Mouse (Mus musculus) hindbrain, embryonic 16.5 days (tissue): Measurements from ENCODE around the gene Spata5. TPM values are rescaled to one million over a fixed set of nuclear protein-coding genes. Genes with fewer than 3 reads are reported as not detected.

Experiments
- ATAC-seq: fragments of 200-750 bp; cut with Nextera tagmentation; 2 replicates; pipeline ENCODE4 v1.8.0; 2017; ENCODE audit warnings: moderate TSS enrichment, moderate library complexity
- H3K27ac ChIP-seq: fragments of 300-500 bp; sonication (generic); 2 replicates; pipeline ENCODE4 v1.5.1; 2014; ENCODE audit warnings: low read depth, mild to moderate bottlenecking, control low read depth, low read length, moderate library complexity
- H3K27me3 ChIP-seq: fragments of 300-500 bp; sonication (generic); replicated peaks from 2 replicates; pipeline ENCODE4 v1.6.1; 2014; ENCODE audit warnings: low read length; ENCODE audit not compliant: control insufficient read depth, insufficient read depth
- H3K36me3 ChIP-seq: fragments of 300-500 bp; sonication (generic); 2 replicates; pipeline ENCODE4 v1.6.1; 2014; ENCODE audit warnings: mild to moderate bottlenecking, low read length, moderate library complexity, mixed read lengths; ENCODE audit not compliant: control insufficient read depth, insufficient read depth
- H3K4me1 ChIP-seq: fragments of 300-500 bp; sonication (generic); 2 replicates; pipeline ENCODE4 v1.6.1; 2014; ENCODE audit warnings: low read depth, low read length; ENCODE audit not compliant: control insufficient read depth, insufficient read depth
- H3K4me2 ChIP-seq: fragments of 300-500 bp; sonication (generic); 2 replicates; pipeline ENCODE4 v1.6.1; 2014; ENCODE audit warnings: mild to moderate bottlenecking, low read length, control low read depth, moderate library complexity
- H3K4me3 ChIP-seq: fragments of 300-500 bp; sonication (generic); 2 replicates; pipeline ENCODE4 v1.5.1; 2014; ENCODE audit warnings: mild to moderate bottlenecking, low read length, control low read depth, moderate library complexity
- H3K9ac ChIP-seq: fragments of 300-500 bp; sonication (generic); 2 replicates; pipeline ENCODE4 v1.6.1; 2014; ENCODE audit warnings: low read depth, mild to moderate bottlenecking, control low read depth, low read length, moderate library complexity
- H3K9me3 ChIP-seq: fragments of 300-500 bp; sonication (generic); 2 replicates; pipeline ENCODE4 v1.6.1; 2014; ENCODE audit warnings: mild to moderate bottlenecking, low read length, moderate library complexity; ENCODE audit not compliant: control insufficient read depth
- WGBS: fragments of 180-500 bp; shearing (Covaris S2); extraction: QIAGEN DNeasy Blood & Tissue Kit; methylation state at CpG from one replicate; pipeline ENCODE4 v1.1.7; 2014; 5-methylcytosine and 5-hydroxymethylcytosine counted together
- polyA plus RNA-seq: library from polyadenylated mRNA; unstranded; fragments of >200 nt; fragmentation: Nextera tagmentation; extraction: Ambion mirVana; gene quantifications from 2 replicates; pipeline ENCODE4 v1.2.1, GENCODE M21; 2015

Gene Spata5
- polyA plus RNA-seq, 1 experiment from 2014 or later = 27.5 TPM

DNA sequence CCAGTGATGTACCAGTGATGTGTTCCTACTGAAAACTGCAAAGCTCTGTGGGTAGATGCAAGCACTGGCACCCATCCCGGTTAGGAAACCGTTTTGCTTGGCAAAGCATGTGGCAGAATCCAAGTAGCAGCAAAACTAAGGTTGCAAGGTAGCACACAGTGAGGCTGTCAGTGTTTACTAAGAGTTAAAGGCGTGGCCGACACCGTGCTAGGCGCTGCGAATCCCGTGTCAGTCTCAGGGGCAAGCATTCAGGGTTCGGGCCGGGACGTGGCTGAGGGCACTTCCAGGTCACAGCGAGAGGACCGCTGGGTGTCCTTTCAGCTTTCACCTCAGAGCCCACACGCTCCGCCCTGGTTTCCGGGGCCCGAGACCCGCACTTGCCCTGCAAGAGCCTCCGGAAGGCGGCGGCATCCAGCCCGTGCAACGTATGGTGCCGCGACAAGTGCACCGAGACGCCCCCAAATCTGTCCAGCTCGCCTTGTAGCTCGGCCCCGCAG, 687 bp upstream of the Spata5 start:
- ATAC-seq = no peak
- H3K4me3 ChIP-seq = peak overlapping the region; percentile 97
- WGBS = 0% methylated on average over 21 of the region's 30 CpGs
- no peaks in the 10 kb centered on the region for H3K9me3 ChIP-seq
- H3K9ac ChIP-seq = peak overlapping the region; percentile 75
- H3K27ac ChIP-seq = peak overlapping the region; percentile 88
- H3K36me3 ChIP-seq = no peaks in the 10 kb centered on the region
- H3K4me1 ChIP-seq = peaks cover 13% of the 10 kb centered on the region
- H3K4me2 ChIP-seq = peak overlapping the region; percentile 65
- H3K27me3 ChIP-seq = no peaks in the 10 kb centered on the region

DNA sequence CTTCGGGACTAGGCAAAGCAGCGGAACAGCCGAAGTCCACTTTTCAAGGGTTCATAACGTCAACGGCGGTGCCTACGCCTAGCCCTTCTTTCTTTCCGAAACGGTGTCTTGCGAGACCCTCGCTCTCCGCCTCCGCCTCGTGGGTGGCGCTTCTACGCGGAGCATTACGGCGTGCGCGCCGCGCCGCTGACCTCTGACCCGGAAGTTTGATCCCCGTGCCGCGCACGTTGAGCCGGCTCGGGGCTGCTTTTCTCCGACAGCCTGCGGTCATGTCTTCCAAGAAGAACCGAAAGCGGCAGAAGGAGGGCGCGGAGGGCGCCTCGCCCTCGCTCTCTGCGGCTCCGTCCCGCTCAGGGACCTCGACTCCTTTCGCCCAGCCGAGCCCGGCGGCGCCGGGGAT, 376 bp downstream of the Spata5 start, which contains the start of gene Nudt6:
Gene Nudt6, minus strand, starts transcription at position 140 of the 400 bp plus-strand sequence.
- Histone ChIP-seq H3K9me3 (no peaks in the 10 kb centered on the region), H3K4me1 (peaks cover 13% of the 10 kb centered on the region), H3K27me3 (no peaks in the 10 kb centered on the region), H3K27ac (peak within 1 kb of the TSS; percentile 88), H3K36me3 (no peaks in the 10 kb centered on the region), H3K9ac (peak within 1 kb of the TSS; percentile 79), H3K4me2 (peak within 1 kb of the TSS; percentile 97), H3K4me3 (peak within 1 kb of the TSS; percentile 97)
- under 1% methylated on average over 50 of the region's 50 CpGs for WGBS
- ATAC-seq = peak; percentile 86

DNA sequence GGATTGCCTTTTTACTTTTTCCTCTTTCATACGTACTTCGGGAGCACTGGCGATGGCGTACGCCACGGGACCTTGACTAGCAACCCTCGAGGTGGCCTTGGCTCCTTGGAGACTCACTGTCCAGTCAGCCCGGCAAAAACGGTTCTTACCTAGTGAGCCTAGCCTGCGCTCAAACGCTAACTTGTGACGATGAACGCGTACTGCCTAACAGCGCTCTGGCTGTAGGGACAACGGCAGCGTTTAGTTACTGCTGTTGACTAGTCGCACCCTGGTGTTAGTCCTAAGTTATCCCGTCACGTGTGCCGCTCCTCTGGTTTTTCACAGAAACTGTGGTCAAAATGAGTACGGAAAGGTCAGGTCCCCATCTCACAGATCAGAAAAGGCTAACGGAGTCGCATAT, 945 bp downstream of the Spata5 start:
- ATAC-seq = no peak
- H3K27me3 ChIP-seq = no peaks in the 10 kb centered on the region
- WGBS = under 1% methylated on average over 24 of the region's 24 CpGs

DNA sequence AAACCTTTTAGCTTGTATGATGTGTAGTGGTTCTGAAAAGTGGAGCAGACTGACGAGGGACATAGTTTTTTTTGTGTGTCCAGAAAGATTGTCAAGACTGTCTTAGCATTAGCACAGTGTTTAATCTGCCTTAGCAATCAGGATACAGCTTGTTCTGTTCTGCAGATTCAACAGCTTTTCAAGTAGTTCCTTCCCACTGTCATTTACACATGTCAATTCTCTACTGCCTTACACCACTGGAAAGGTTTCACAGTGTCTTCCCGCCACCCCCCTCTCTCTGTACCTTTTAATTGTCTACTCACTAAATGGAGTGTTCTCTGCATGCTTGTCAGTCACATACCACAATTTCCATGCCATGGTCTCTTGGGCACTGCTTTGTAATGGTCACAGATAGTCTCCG, 1.5 kb downstream of the Spata5 start:
- Histone ChIP-seq H3K4me2 (peak overlapping the region; percentile 97), H3K4me3 (peak overlapping the region; percentile 97), H3K4me1 (peaks cover 13% of the 10 kb centered on the region), H3K9me3 (no peaks in the 10 kb centered on the region), H3K27me3 (no peaks in the 10 kb centered on the region), H3K36me3 (peaks cover 3% of the 10 kb centered on the region; the same call in 1 of the 2 replicates), H3K9ac (peak overlapping the region; percentile 79), H3K27ac (no peak overlapping the region)
- 6% methylated on average over 3 of the region's 3 CpGs for WGBS
- no peak for ATAC-seq

More for the DNA sequence above, 945 bp downstream of the Spata5 start:
- Histone ChIP-seq H3K27ac (peak overlapping the region; percentile 82), H3K9ac (peak overlapping the region; percentile 79), H3K36me3 (no peaks in the 10 kb centered on the region), H3K4me2 (peak overlapping the region; percentile 97), H3K9me3 (no peaks in the 10 kb centered on the region), H3K4me1 (peaks cover 13% of the 10 kb centered on the region), H3K4me3 (peak overlapping the region; percentile 97)

DNA sequence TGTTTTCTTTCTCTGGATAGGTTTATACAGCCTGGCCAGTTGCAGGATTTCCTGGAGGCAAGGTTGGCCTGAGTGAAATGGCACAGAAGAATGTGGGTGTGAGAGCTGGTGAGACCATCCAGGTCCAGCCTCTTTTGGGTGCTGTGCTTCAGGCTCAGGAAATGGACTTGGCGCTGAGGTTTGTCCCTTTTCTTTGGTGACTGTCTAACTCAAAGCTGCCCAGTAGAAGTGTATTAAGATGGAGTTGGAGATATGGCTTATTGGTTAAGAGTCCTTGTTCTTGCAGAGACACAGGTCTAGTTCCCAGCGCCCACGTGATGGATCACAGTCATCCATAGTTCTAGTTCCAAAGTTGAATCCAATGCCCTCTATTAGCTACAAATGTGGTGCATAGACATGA, 6.4 kb downstream of the Spata5 start:
- Histone ChIP-seq H3K4me1 (peaks cover 4% of the 10 kb centered on the region), H3K36me3 (peaks cover 13% of the 10 kb centered on the region), H3K9me3 (no peaks in the 10 kb centered on the region), H3K9ac (no peak overlapping the region), H3K4me3 (no peak overlapping the region), H3K27ac (no peak overlapping the region), H3K4me2 (no peak overlapping the region), H3K27me3 (no peaks in the 10 kb centered on the region)
- 93% methylated on average over 3 of the region's 3 CpGs for WGBS
- ATAC-seq = no peak

DNA sequence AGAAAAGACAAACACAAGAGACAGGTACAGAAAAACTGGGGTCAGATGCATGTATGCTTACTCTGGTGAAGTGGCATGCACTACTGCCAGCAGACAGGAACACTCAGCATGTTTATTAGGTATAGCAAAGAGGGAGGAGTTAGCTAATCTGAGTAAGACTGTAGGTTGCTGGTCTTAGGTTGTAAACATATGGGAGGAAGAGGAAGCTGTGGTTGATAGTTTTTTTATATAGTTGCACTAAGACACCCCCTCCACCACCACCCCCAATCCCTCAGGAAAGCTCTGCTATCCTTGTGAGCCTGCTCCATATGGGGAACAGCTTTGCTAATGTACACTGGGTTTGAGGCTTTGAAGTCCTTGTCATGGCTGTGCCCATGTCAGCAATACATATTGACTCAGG, 10.7 kb downstream of the Spata5 start:
- Histone ChIP-seq H3K9ac (no peak overlapping the region), H3K27ac (no peak overlapping the region), H3K4me3 (no peak overlapping the region), H3K4me1 (no peaks in the 10 kb centered on the region), H3K9me3 (no peaks in the 10 kb centered on the region), H3K27me3 (no peaks in the 10 kb centered on the region), H3K4me2 (no peak overlapping the region), H3K36me3 (peaks cover 13% of the 10 kb centered on the region)
- ATAC-seq = no peak

DNA sequence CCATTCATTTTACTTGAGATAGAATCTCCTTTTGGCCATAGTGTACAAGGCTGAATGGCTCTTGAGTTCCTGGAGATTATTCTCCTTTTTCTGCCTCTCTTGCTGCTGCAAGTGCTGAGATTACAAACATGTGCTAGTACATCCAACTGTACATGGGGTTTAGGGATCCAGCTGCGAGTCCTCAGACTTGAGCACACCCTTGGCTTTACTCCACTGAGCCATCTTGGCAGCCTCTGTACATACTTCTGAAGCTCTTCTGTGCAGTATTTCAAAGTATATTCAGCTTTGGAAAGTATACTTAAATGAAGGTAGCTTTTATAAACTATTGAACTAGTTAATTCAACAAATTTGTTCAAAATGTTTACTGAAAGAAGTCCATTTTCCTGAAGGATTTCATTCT, 20.1 kb downstream of the Spata5 start:
- Histone ChIP-seq H3K27me3 (no peaks in the 10 kb centered on the region), H3K9ac (no peak overlapping the region), H3K4me1 (no peaks in the 10 kb centered on the region), H3K9me3 (no peaks in the 10 kb centered on the region), H3K4me3 (no peak overlapping the region), H3K27ac (no peak overlapping the region), H3K4me2 (no peak overlapping the region), H3K36me3 (peaks cover 6% of the 10 kb centered on the region)
- whole genome bisulfite sequencing = 89% methylated on average over 1 of the region's 1 CpGs
- no peak for ATAC-seq

DNA sequence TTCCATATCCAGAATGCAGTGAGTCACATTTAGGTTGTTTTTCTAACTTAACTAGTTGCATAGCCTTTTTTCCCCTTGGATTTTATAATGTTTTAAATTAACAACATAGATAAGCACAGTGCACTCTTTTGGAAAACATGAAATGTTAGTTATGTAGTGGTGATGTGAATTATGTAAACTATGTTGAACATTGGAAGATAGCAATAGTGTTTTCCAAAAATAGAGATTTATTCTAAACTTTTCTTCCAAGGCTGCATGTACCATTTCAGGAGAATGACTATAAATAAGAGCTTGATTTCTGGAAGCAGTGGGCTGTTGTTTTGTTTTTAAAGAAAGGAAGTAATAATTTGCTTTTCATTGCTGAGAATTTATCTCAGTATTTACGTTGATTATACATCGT, 23.7 kb downstream of the Spata5 start:
- Histone ChIP-seq H3K27me3 (no peaks in the 10 kb centered on the region), H3K4me3 (no peak overlapping the region), H3K36me3 (peaks cover 6% of the 10 kb centered on the region; the same call in 1 of the 2 replicates), H3K9ac (no peak overlapping the region), H3K27ac (no peak overlapping the region), H3K4me1 (no peaks in the 10 kb centered on the region), H3K9me3 (no peaks in the 10 kb centered on the region), H3K4me2 (no peak overlapping the region)
- ATAC-seq = no peak
- WGBS = 91% methylated on average over 2 of the region's 2 CpGs

DNA sequence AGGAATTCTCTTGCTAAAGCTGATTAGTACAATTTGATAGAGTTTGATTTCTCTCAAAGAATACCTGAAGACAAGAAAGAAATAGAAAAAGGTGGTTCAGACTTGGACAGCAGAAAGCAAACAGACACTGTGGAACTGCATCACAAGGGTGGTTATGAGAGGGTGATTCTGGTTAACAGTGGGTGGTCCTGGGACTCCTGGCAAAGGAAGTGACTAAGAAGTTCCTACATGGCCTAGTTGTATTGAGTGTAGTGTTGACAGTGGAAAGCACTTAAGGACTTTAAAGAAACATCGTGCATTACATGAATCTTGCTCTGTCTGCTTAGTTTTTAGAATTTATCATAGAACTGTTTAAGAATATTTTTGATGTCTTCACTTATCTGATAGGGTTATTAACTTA, 36.3 kb downstream of the Spata5 start:
- Histone ChIP-seq H3K27ac (no peak overlapping the region), H3K27me3 (no peaks in the 10 kb centered on the region), H3K36me3 (no peaks in the 10 kb centered on the region), H3K9me3 (no peaks in the 10 kb centered on the region), H3K4me3 (no peak overlapping the region), H3K9ac (no peak overlapping the region), H3K4me1 (no peaks in the 10 kb centered on the region), H3K4me2 (no peak overlapping the region)
- WGBS = 100% methylated on average over 1 of the region's 1 CpGs
- ATAC-seq = no peak

DNA sequence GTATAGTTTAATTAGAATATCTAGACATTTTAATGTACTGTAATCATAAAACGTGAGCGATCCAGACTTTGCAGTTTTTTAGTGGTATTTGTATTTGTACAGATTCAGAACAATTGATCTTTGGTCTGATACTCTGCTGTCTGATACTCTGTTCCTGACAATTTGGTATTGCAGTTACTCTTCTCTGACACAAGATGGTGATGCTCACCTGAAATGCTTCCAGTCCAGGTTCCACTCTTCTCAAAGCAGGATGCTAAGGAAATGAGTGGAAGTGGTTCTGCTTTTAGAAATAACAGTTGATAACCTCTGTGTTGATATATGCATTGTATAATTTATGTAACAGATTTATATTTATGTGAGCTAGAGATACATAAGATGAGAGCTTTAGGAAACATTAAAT, 48.5 kb downstream of the Spata5 start:
- Histone ChIP-seq H3K27me3 (no peaks in the 10 kb centered on the region), H3K4me3 (no peak overlapping the region), H3K36me3 (no peaks in the 10 kb centered on the region), H3K4me1 (no peaks in the 10 kb centered on the region), H3K9ac (no peak overlapping the region), H3K9me3 (no peaks in the 10 kb centered on the region), H3K4me2 (no peak overlapping the region), H3K27ac (no peak overlapping the region)
- peak; percentile 83; the same call in 1 of the 2 replicates for ATAC-seq
- WGBS = 94% methylated on average over 2 of the region's 2 CpGs
